Mouse (Mus musculus) small intestine, adult 2 months (tissue): ENCODE measurements around the gene Ptpdc1. TPM values are rescaled to one million over a fixed set of nuclear protein-coding genes. Genes with fewer than 3 reads are reported as not detected.

Experiments used
- H3K27ac ChIP-seq: fragments of 200-500 bp; 2 replicates; pipeline ENCODE4 v1.5.1; 2012; ENCODE audit warnings: low read depth, low read length, control low read depth, inconsistent platforms; ENCODE audit not compliant: insufficient read depth
- H3K27me3 ChIP-seq: fragments of 200-500 bp; 2 replicates; pipeline ENCODE4 v1.6.1; 2012; ENCODE audit warnings: mild to moderate bottlenecking, moderate library complexity, low read length, inconsistent platforms; ENCODE audit not compliant: control insufficient read depth, insufficient read depth
- H3K36me3 ChIP-seq: fragments of 200-500 bp; 2 replicates; pipeline ENCODE4 v1.6.1; 2012; ENCODE audit warnings: mild to moderate bottlenecking, low read length, control low read depth, inconsistent platforms; ENCODE audit not compliant: control insufficient read depth, insufficient read depth
- H3K4me1 ChIP-seq: fragments of 200-500 bp; 2 replicates; pipeline ENCODE4 v1.6.1; 2012; ENCODE audit warnings: low read length, inconsistent platforms, mixed read lengths; ENCODE audit not compliant: control insufficient read depth, insufficient read depth, insufficient read length
- H3K4me3 ChIP-seq: fragments of 200-500 bp; 2 replicates; pipeline ENCODE4 v1.5.1; 2012; ENCODE audit warnings: low read depth, mild to moderate bottlenecking, control low read depth, inconsistent platforms, low read length, moderate library complexity
- CTCF ChIP-seq: fragments of 200-500 bp; IDR thresholded peaks from 2 replicates; pipeline ENCODE4 v1.5.1; 2012; ENCODE audit warnings: low read depth, mild to moderate bottlenecking, control low read depth, inconsistent platforms, low read length, moderate library complexity, mixed read lengths; ENCODE audit not compliant: insufficient replicate concordance, insufficient read length; ENCODE audit errors: extremely low read depth
- POLR2A ChIP-seq: fragments of 200-500 bp; IDR thresholded peaks from 2 replicates; pipeline ENCODE4 v1.6.1; 2012; ENCODE audit warnings: low read depth, mild to moderate bottlenecking, control low read depth, inconsistent platforms, low read length, moderate library complexity
- WGBS: fragments of 180-500 bp; shearing (Covaris S2); methylation state at CpG from one replicate; pipeline ENCODE4 v1.1.7; 2018; 5-methylcytosine and 5-hydroxymethylcytosine counted together
- polyA plus RNA-seq: library from polyadenylated mRNA; depleted of rRNA; stranded (reverse); fragments of >200 nt; gene quantifications from 2 replicates; pipeline ENCODE4 v1.2.3, GENCODE M21; 2012

Ptpdc1 gene
- polyA plus RNA-seq, 1 experiment, result 0.62 TPM

- no peak for TF ChIP-seq CTCF
- TF ChIP-seq POLR2A, result no peak
- WGBS, result 5% methylated on average over 11 of the region's 11 CpGs
- H3K4me1 ChIP-seq, result peaks cover 5% of the 10 kb centered on the region; the same call in 1 of the 2 replicates
- no peak overlapping the region for H3K27ac ChIP-seq
- H3K27me3 ChIP-seq, result peaks cover 92% of the 10 kb centered on the region
- H3K4me3 ChIP-seq, result no peak overlapping the region
- no peaks in the 10 kb centered on the region for H3K36me3 ChIP-seq
Observed at GRCm38 (mm10) chr13:48660221-48660734, 34.8 kb upstream of the Ptpdc1 start.

- Histone ChIP-seq H3K4me3 (peak overlapping the region; percentile 11; the same call in 1 of the 2 replicates), H3K27ac (no peak overlapping the region), H3K36me3 (no peaks in the 10 kb centered on the region), H3K4me1 (peaks cover 5% of the 10 kb centered on the region; the same call in 1 of the 2 replicates), H3K27me3 (peaks cover 85% of the 10 kb centered on the region)
- WGBS, result 4% methylated on average over 38 of the region's 38 CpGs
- no peak for TF ChIP-seq POLR2A
- TF ChIP-seq CTCF, result no peak
Observed at GRCm38 (mm10) chr13:48659254-48660220, 34.1 kb upstream of the Ptpdc1 start.

- Histone ChIP-seq H3K4me3 (peak overlapping the region; percentile 7), H3K4me1 (peaks cover 5% of the 10 kb centered on the region; the same call in 1 of the 2 replicates), H3K36me3 (no peaks in the 10 kb centered on the region), H3K27ac (no peak overlapping the region), H3K27me3 (peaks cover 77% of the 10 kb centered on the region)
- TF ChIP-seq POLR2A, result no peak
- no peak for TF ChIP-seq CTCF
- 3% methylated on average over 33 of the region's 33 CpGs for WGBS
Observed at GRCm38 (mm10) chr13:48658588-48659253, 33.3 kb upstream of the Ptpdc1 start.

GRCm38 (mm10) chr13:48657791-48658190, 32.3 kb upstream of the Ptpdc1 start:
- H3K36me3 ChIP-seq, result no peaks in the 10 kb centered on the region
- no peak overlapping the region for H3K27ac ChIP-seq
- 14% methylated on average over 9 of the region's 9 CpGs for WGBS
- TF ChIP-seq POLR2A (no peak), CTCF (no peak)
- peaks cover 5% of the 10 kb centered on the region; the same call in 1 of the 2 replicates for H3K4me1 ChIP-seq
- H3K4me3 ChIP-seq, result no peak overlapping the region
- peaks cover 67% of the 10 kb centered on the region for H3K27me3 ChIP-seq

GRCm38 (mm10) chr13:48655637-48656036, 30.2 kb upstream of the Ptpdc1 start:
- no peak overlapping the region for H3K27ac ChIP-seq
- H3K27me3 ChIP-seq, result peaks cover 47% of the 10 kb centered on the region
- H3K36me3 ChIP-seq, result no peaks in the 10 kb centered on the region
- peaks cover 5% of the 10 kb centered on the region; the same call in 1 of the 2 replicates for H3K4me1 ChIP-seq
- WGBS, result 2% methylated on average over 8 of the region's 8 CpGs
- TF ChIP-seq CTCF (peak; percentile 68; the same call in 1 of the 2 replicates), POLR2A (no peak)
- H3K4me3 ChIP-seq, result no peak overlapping the region

GRCm38 (mm10) chr13:48653788-48654770, 28.6 kb upstream of the Ptpdc1 start:
- WGBS, result 6% methylated on average over 14 of the region's 14 CpGs
- TF ChIP-seq CTCF, result peak; percentile 75; the same call in 1 of the 2 replicates
- no peak for TF ChIP-seq POLR2A
- no peak overlapping the region for H3K27ac ChIP-seq
- no peaks in the 10 kb centered on the region for H3K36me3 ChIP-seq
- peaks cover 31% of the 10 kb centered on the region for H3K27me3 ChIP-seq
- no peak overlapping the region for H3K4me3 ChIP-seq
- H3K4me1 ChIP-seq, result peaks cover 2% of the 10 kb centered on the region; the same call in 1 of the 2 replicates
